Mouse (Mus musculus) R1 (cell line): Measurements from ENCODE around the gene Tpk1.

ENCODE experiments used
- DNase-seq: peaks from one replicate; pipeline ENCODE4 v3.0.0-alpha.2; 2018; ENCODE audit warnings: low read depth, low spot score

The Tpk1 gene

GRCm38 (mm10) chr6:43665677-43666546 lies at the start of gene Tpk1:
TSS of gene Tpk1 (minus strand) at chr6:43666278.
- DNase-seq: peak; percentile 92

- no peak for DNase-seq
Observed at GRCm38 (mm10) chr6:43702810-43703614, 36.9 kb upstream of the Tpk1 start.

GRCm38 (mm10) chr6:43691863-43692262 lies 25.8 kb upstream of the Tpk1 start:
- DNase-seq: no peak

- peak; percentile 16 for DNase-seq
Observed at GRCm38 (mm10) chr6:43685985-43686384, 19.9 kb upstream of the Tpk1 start.

- no peak for DNase-seq
Observed at GRCm38 (mm10) chr6:43682535-43682934, 16.5 kb upstream of the Tpk1 start.

GRCm38 (mm10) chr6:43678689-43679212 lies 12.7 kb upstream of the Tpk1 start:
- DNase-seq: no peak

GRCm38 (mm10) chr6:43677566-43677965 lies 11.5 kb upstream of the Tpk1 start:
- DNase-seq: no peak

- no peak for DNase-seq
Observed at GRCm38 (mm10) chr6:43676139-43676538, 10.1 kb upstream of the Tpk1 start.

GRCm38 (mm10) chr6:43674986-43675760 lies 9.1 kb upstream of the Tpk1 start:
- no peak for DNase-seq

- DNase-seq: no peak
Observed at GRCm38 (mm10) chr6:43670939-43671338, 4.9 kb upstream of the Tpk1 start.

GRCm38 (mm10) chr6:43667681-43668080 lies 1.6 kb upstream of the Tpk1 start:
- DNase-seq: no peak

- no peak for DNase-seq
Observed at GRCm38 (mm10) chr6:43666611-43667400, 728 bp upstream of the Tpk1 start.

- no peak for DNase-seq
Observed at GRCm38 (mm10) chr6:43661822-43662221, 4.3 kb downstream of the Tpk1 start.

- no peak for DNase-seq
Observed at GRCm38 (mm10) chr6:43658290-43658689, 7.8 kb downstream of the Tpk1 start.

- no peak for DNase-seq
Observed at GRCm38 (mm10) chr6:43657845-43658244, 8.2 kb downstream of the Tpk1 start.

GRCm38 (mm10) chr6:43654876-43655456 lies 11.1 kb downstream of the Tpk1 start:
- peak; percentile 33 for DNase-seq

GRCm38 (mm10) chr6:43649516-43649915 lies 16.6 kb downstream of the Tpk1 start:
- no peak for DNase-seq

GRCm38 (mm10) chr6:43645674-43646073 lies 20.4 kb downstream of the Tpk1 start:
- DNase-seq: no peak

GRCm38 (mm10) chr6:43645105-43645504 lies 21.0 kb downstream of the Tpk1 start:
- no peak for DNase-seq

GRCm38 (mm10) chr6:43643718-43644117 lies 22.4 kb downstream of the Tpk1 start:
- no peak for DNase-seq
